Mouse (Mus musculus) brain, embryonic 14.5 days (tissue): ENCODE results near the gene Hormad1. TPM values are rescaled to one million over a fixed set of nuclear protein-coding genes. Genes with fewer than 3 reads are reported as not detected.
"Not testable (repeated sequence)": the region's sequence is repeated elsewhere in the genome, so short reads cannot be mapped to it uniquely, and the experiment has no call there.

Experiments used
- DNase-seq: peaks from one replicate; pipeline ENCODE4 v3.0.0-alpha.2; 2011; ENCODE audit warnings: low read depth
- CTCF ChIP-seq: fragments of 200-500 bp; IDR thresholded peaks from 2 replicates; pipeline ENCODE4 v1.5.1; 2012; ENCODE audit warnings: inconsistent platforms, mild to moderate bottlenecking, moderate library complexity, borderline replicate concordance; ENCODE audit not compliant: insufficient read depth, insufficient read length; ENCODE audit errors: extremely low read depth
- POLR2A ChIP-seq: fragments of 200-500 bp; IDR thresholded peaks from 2 replicates; pipeline ENCODE4 v1.6.1; 2012; ENCODE audit warnings: mild to moderate bottlenecking, inconsistent platforms, borderline replicate concordance; ENCODE audit not compliant: poor library complexity, insufficient read depth, insufficient read length, severe bottlenecking; ENCODE audit errors: extremely low read depth
- polyA plus RNA-seq: library from polyadenylated mRNA; depleted of rRNA; stranded (reverse); fragments of >200 nt; gene quantifications from 2 replicates; pipeline ENCODE4 v1.2.3, GENCODE M21; 2012

The Hormad1 gene
- polyA plus RNA-seq, 1 experiment = not detected

DNA sequence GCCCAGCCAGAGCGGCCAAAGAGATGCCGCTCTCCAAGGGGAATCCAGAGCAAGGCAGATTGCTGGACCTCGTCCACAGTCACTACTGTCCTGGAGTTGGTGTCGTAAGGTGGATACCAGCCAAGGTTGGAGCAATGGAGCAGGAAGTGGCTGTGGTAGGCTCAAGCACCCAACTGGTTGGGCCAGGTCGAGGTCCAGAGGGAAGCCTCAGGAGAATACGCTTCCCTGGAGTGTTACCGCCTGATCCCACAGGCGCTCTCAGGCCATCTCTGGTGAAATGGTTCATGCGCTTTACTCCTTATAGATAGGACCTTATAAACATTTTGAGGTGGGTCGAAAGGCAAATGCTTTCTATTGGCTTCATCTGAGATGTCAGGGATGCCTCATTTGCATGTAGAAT lies 20.5 kb upstream of the Hormad1 start:
- DNase-seq = no peak
- TF ChIP-seq CTCF (no peak), POLR2A (no peak)

DNA sequence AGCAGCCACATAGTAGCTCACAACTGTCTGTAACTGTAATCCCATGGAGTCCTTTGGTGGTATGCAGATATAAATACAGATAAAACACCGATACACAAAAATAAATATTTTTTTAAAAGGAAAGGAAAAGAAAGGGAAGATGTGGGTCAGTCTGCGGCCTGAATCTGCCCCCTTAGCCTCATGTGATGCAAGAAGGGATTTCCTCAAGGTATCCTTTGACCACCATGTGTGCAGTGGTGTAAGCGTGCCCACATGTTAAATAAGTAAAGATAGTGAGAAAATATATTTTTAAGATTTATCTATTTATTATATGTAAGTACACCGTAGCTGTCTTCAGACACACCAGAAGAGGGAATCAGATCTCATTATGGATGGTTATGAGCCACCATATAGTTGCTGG lies 19.6 kb upstream of the Hormad1 start:
- DNase-seq = no peak
- TF ChIP-seq POLR2A = no peak
- no peak for TF ChIP-seq CTCF

DNA sequence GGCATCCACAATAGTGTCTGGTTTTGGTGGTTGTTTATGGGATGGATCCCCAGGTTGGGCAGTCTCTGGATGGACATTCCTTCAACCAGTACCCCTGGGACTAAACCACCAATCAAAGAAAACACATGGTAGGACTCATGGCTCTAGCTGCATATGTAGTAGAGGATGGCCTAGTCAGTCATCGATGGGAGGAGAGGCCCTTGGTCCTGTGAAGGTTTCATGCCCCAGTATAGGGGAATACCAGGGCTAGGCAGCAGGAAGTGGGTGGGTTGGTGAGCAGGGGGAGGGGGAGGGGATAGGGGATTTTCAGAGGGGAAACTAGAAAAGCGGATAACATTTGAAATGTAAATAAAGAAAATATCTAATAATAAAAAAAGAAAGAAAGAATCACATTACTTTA lies 18.3 kb upstream of the Hormad1 start:
- DNase-seq = not testable (repeated sequence)

DNA sequence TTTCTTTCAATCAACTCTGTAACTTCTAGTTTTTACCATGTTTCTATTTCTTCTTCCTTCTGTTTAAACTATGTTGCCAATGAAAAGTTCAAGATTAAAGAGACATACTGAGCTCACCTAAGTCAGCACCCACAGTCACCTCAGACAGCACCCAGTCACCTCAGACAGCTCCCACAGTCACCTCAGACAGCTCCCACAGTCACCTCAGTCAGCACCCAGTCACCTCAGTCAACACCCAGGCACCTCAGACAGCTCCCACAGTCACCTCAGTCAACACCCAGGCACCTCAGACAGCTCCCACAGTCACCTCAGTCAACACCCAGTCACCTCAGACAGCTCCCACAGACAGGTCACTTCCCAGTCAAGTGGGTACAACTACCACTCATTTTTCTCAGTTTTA lies 17.3 kb upstream of the Hormad1 start:
- no peak for TF ChIP-seq POLR2A
- TF ChIP-seq CTCF = no peak
- DNase-seq = no peak

DNA sequence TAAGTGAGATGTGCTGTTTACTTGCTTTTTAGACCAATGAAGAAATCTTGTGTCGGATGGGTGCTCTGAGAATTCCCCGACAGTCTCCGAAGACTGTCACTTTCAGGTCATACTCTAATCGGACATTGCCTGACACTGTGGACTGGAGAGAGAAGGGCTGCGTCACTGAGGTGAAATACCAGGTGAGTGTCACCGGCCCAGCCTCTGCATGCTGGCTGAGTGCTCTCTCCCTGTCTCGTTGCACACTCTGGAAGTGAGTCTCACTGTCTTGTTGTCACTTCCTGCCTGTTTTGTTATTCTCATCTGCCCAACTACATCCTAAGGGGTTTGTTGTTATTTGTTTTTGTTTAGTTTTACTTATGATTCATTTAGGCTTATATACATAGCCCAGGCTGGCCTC lies 16.5 kb upstream of the Hormad1 start:
- DNase-seq = no peak
- TF ChIP-seq CTCF (no peak), POLR2A (no peak)

DNA sequence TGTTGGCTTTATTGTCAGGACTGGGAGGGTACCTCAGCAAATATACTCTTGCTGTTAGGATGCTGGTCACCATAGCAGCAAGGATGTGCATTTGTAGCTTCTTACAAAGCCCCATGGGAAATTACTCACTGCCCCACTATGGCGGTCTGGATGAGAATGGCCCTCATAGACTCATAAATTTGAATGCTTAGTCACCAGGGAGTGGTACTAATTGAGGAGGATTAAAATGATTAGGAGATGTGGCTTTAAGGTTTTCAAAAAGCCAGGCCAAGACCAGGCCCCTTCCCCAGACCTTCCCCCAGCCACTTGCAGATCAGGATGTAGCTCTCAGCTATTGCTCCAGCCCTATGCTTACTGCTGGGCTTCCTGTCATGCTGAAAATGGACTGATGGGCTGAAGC lies 9.3 kb upstream of the Hormad1 start:
- no peak for DNase-seq
- TF ChIP-seq POLR2A = no peak
- TF ChIP-seq CTCF = no peak

DNA sequence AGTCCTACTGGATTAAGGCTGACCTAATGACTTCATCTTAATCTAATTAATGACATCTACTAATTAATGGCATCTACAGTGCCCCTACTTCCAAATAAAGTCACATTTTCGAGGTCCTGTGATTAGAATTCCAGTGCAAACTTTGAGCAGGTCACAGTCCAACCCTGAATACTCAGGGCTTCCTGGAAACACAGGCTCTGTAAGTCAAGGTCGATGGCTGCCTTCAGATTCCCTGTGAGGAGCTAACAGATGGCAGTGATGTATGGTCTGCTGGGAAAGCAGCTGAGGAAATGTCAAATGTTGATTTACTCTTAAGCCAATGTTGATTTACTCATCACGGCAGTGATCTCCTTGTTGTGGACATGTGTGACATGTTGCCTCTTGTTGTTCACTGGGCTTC lies 5.5 kb upstream of the Hormad1 start:
- DNase-seq = no peak
- no peak for TF ChIP-seq CTCF
- TF ChIP-seq POLR2A = no peak

DNA sequence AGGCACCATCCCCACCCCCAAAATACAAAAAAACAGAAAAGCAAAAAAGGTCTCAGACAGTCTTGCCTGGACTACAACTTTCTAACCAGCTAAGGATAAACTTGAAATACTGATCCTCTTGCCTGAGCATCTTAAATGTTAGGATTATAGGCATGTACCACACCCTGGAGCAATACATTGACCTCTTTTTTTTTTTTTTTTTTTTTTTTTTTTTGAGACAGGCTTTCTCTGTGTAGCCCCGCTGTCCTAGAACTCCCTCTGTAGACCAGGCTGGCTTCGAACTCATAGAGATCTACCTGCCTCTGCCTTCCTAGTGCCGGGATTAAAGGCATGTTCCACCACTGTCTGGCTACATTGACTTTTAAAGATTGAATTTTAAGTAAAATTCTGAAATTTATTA lies 1.3 kb downstream of the Hormad1 start:
- no peak for DNase-seq
- no peak for TF ChIP-seq CTCF
- TF ChIP-seq POLR2A = no peak

DNA sequence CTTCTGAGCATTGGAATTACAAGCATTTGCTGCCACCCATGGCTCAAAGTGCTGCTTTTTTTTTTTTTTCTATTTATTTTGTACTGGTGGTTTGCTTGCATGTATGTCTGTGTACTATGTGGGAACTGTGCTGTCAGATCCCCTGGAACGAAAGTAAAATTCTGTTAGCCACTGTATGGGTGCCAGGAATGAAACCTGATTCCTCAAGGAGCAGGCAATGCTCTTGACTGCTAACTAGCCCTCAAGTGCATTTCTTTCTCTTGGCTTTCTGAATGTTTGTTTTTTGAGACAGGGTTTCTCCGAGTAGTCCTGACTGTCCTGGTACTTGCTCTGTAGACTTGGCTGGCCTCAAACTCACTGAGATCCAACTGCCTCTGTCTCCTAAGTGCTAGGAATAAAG lies 2.3 kb downstream of the Hormad1 start:
- TF ChIP-seq CTCF = no peak
- no peak for TF ChIP-seq POLR2A
- no peak for DNase-seq

DNA sequence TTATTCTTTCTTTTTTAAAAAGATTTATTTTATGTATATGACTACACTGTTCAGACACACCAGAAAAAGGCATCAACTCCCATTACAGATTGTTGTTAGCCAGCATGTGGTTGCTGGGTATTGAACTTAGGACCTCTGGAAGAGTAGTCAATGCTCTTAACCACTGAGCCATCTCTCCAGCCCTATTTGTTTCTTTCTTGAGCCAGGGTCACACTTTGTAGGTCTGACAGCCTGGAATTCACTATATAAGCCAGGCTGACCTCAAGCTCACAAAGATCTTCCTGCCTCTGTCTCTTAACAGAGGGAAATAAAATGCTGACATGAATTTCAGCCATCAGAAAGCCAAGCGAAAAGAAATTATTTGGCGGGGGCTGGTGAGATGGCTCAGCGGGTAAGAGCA lies 10.1 kb downstream of the Hormad1 start:
- TF ChIP-seq CTCF (no peak), POLR2A (no peak)
- DNase-seq = no peak

DNA sequence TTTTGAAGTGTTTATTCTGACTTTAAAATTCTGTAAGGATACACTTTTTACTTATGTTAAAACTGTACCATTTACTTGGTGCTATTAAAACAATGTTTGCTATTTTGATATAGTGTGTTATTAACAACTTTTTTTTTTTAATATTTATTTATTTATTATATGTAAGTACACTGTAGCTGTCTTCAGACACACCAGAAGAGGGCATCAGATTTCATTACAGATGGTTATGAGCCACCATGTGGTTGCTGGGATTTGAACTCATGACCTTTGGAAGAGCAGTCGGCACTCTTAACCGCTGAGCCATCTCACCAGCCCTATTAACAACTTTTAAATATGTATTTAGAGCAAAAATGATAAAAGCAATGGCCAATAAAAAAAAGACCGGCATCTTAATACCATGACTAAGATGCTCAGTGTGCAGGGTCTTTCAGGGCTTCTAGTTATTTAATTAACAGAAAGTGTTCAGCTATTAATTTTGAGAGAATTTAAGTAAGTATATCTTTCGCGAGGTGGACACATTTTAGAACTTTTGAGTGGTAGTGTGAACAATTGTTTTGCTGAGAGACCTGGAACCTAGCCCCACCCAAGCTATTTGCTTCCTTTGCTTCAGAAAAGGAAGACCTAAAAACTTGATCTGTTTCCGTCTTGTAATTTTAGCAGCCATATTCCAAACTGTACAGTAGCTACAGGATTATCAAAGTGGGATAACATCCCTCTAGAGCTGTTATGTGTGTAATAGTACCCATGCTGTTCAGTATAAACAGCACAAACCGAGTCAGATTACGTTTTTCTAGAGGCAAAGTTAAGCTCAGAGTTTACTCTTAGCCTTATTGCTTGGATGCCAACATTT lies 28.5 kb downstream of the Hormad1 start:
- TF ChIP-seq CTCF = no peak
- TF ChIP-seq POLR2A = no peak
- DNase-seq = no peak

DNA sequence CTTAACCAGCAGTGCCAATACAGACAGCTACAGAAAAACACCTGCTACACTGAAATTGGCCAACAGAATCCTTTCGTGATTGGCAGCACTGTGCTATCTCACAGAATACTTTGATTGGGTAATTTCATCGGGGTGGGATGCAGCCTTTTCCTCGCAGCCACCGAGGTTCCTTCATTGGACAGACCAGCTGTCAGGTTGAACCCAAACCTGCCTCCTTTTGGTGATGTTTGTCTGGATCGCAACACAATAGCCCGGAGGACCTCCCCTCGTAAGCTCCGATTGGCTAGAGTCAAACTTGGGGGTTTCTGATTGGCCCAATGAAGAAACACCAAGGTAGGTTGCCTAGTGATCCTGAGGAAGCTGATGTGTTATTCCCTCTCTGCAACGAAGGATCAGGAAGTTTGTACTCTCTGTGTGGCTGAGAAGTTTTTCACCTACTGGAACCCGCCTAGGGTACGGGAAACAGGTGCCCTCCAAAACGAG lies 29.2 kb downstream of the Hormad1 start, which contains the start of gene Golph3l:
Golph3l (plus strand) TSS at position 331 of the 483 bp plus-strand sequence.
- DNase-seq = peak; percentile 100
- TF ChIP-seq CTCF = no peak; the same call in 1 of the 2 replicates
- TF ChIP-seq POLR2A = no peak
